Mouse (Mus musculus): Measurements from ENCODE around the gene Rpl22l1. TPM values are rescaled to one million over a fixed set of nuclear protein-coding genes. Genes with fewer than 3 reads are reported as not detected.

The Rpl22l1 gene
- 4.9 and 16.4 TPM in 2 replicates for polyA plus RNA-seq (2012)

GRCm38 (mm10) chr3:28805301-28806097 lies at the start of gene Rpl22l1:
TSS of gene Rpl22l1 (plus strand) at chr3:28805436.
- no peak for TF ChIP-seq GATA1 (IDR thresholded peaks at IDR 0.05; ENCODE audit: low read length)

- TF ChIP-seq GATA1 (IDR thresholded peaks at IDR 0.05; ENCODE audit: low read length) = no peak
Measured at GRCm38 (mm10) chr3:28755477-28755876, 49.8 kb upstream of the Rpl22l1 start.

GRCm38 (mm10) chr3:28761225-28761789 lies 43.9 kb upstream of the Rpl22l1 start:
- no peak for TF ChIP-seq GATA1 (IDR thresholded peaks at IDR 0.05; ENCODE audit: low read length)

- TF ChIP-seq GATA1 (IDR thresholded peaks at IDR 0.05; ENCODE audit: low read length) = no peak
Measured at GRCm38 (mm10) chr3:28766935-28767334, 38.3 kb upstream of the Rpl22l1 start.

- TF ChIP-seq GATA1 (IDR thresholded peaks at IDR 0.05; ENCODE audit: low read length) = no peak
Measured at GRCm38 (mm10) chr3:28768222-28768621, 37.0 kb upstream of the Rpl22l1 start.

- TF ChIP-seq GATA1 (IDR thresholded peaks at IDR 0.05; ENCODE audit: low read length) = peak; percentile 88
Measured at GRCm38 (mm10) chr3:28775361-28775760, 29.9 kb upstream of the Rpl22l1 start.

- peak; percentile 92 for TF ChIP-seq GATA1 (IDR thresholded peaks at IDR 0.05; ENCODE audit: low read length)
Measured at GRCm38 (mm10) chr3:28775958-28776357, 29.3 kb upstream of the Rpl22l1 start.

- no peak for TF ChIP-seq GATA1 (IDR thresholded peaks at IDR 0.05; ENCODE audit: low read length)
Measured at GRCm38 (mm10) chr3:28776491-28776890, 28.7 kb upstream of the Rpl22l1 start.

- no peak for TF ChIP-seq GATA1 (IDR thresholded peaks at IDR 0.05; ENCODE audit: low read length)
Measured at GRCm38 (mm10) chr3:28780511-28780910, 24.7 kb upstream of the Rpl22l1 start.

GRCm38 (mm10) chr3:28780994-28781393 lies 24.2 kb upstream of the Rpl22l1 start, which contains the start of gene Eif5a2:
TSS of gene Eif5a2 (plus strand) at chr3:28781276.
- no peak for TF ChIP-seq GATA1 (IDR thresholded peaks at IDR 0.05; ENCODE audit: low read length)

GRCm38 (mm10) chr3:28781422-28781821 lies 23.8 kb upstream of the Rpl22l1 start:
- TF ChIP-seq GATA1 (IDR thresholded peaks at IDR 0.05; ENCODE audit: low read length) = no peak

- TF ChIP-seq GATA1 (IDR thresholded peaks at IDR 0.05; ENCODE audit: low read length) = no peak
Measured at GRCm38 (mm10) chr3:28781848-28782247, 23.4 kb upstream of the Rpl22l1 start.

- no peak for TF ChIP-seq GATA1 (IDR thresholded peaks at IDR 0.05; ENCODE audit: low read length)
Measured at GRCm38 (mm10) chr3:28784176-28784575, 21.1 kb upstream of the Rpl22l1 start.

GRCm38 (mm10) chr3:28794835-28795234 lies 10.4 kb upstream of the Rpl22l1 start:
- TF ChIP-seq GATA1 (IDR thresholded peaks at IDR 0.05; ENCODE audit: low read length) = no peak

GRCm38 (mm10) chr3:28808039-28808643 lies 2.9 kb downstream of the Rpl22l1 start:
- TF ChIP-seq GATA1 (IDR thresholded peaks at IDR 0.05; ENCODE audit: low read length) = no peak

GRCm38 (mm10) chr3:28811441-28811840 lies 6.2 kb downstream of the Rpl22l1 start:
- TF ChIP-seq GATA1 (IDR thresholded peaks at IDR 0.05; ENCODE audit: low read length) = no peak
